Comparison of ENCODE assay signal across 18 mouse cellular contexts in genomic region chr14:30292135-30292463, GRCm38 (mm10).
A peak's percentile ranks its signal among the peaks of the same experiment; 100 is the strongest.
DNase-seq lines count a peak whose midpoint lies in the region; ATAC-seq and TF ChIP-seq lines count a peak whose summit lies in the region.
"Had no signal": no experiment of that assay in that cellular context is flagged by ENCODE, and none has a peak within 500 bp of the region (broad histone marks: within the 10 kb centered on the region; RNA-seq: fewer than 3 reads in every experiment).

No protein-coding gene starts in this region.

- H3K4me3 ChIP-seq in heart, postnatal 0 days (ENCODE audit: low read depth, low read length), result no peak overlapping the region
- H3K4me3 ChIP-seq in stomach, embryonic 14.5 days (ENCODE audit: low read depth, low read length), result no peak overlapping the region
- no peak overlapping the region for H3K4me3 ChIP-seq in stomach, postnatal 0 days (ENCODE audit: low read depth, low read length)
- H3K4me3 ChIP-seq in olfactory bulb, adult 2 months (ENCODE audit: insufficient read depth, low read depth, low read length), result no peak overlapping the region
- H3K4me3 ChIP-seq in forebrain, embryonic 15.5 days, result no peak overlapping the region
- H3K4me3 ChIP-seq: embryonic facial prominence, embryonic 13.5 days had no signal

- no peaks in the 10 kb centered on the region for H3K9me3 ChIP-seq in heart, postnatal 0 days (replicated peaks; ENCODE audit: control insufficient read depth, low read length)
- H3K9me3 ChIP-seq in stomach, embryonic 14.5 days (ENCODE audit: control insufficient read depth, low read depth, low read length), result no peaks in the 10 kb centered on the region
- H3K9me3 ChIP-seq in stomach, postnatal 0 days (ENCODE audit: control insufficient read depth, low read length), result no peaks in the 10 kb centered on the region
- no peaks in the 10 kb centered on the region for H3K9me3 ChIP-seq in forebrain, embryonic 15.5 days
- H3K9me3 ChIP-seq: embryonic facial prominence, embryonic 13.5 days had no signal

- H3K4me1 ChIP-seq in heart, postnatal 0 days (ENCODE audit: control insufficient read depth, insufficient read depth), result no peaks in the 10 kb centered on the region; the same call in 1 of the 2 replicates
- H3K4me1 ChIP-seq in stomach, embryonic 14.5 days (ENCODE audit: control insufficient read depth, insufficient read depth, low read length), result peaks cover 5% of the 10 kb centered on the region; the same call in 1 of the 2 replicates
- no peaks in the 10 kb centered on the region for H3K4me1 ChIP-seq in stomach, postnatal 0 days (replicated peaks; ENCODE audit: control insufficient read depth, insufficient read depth)
- peaks cover 24% of the 10 kb centered on the region for H3K4me1 ChIP-seq in olfactory bulb, adult 2 months (ENCODE audit: control insufficient read depth, insufficient read depth, low read length)
- H3K4me1 ChIP-seq in forebrain, embryonic 15.5 days, result no peaks in the 10 kb centered on the region

- no peak for TF ChIP-seq CTCF in heart, postnatal 0 days (IDR thresholded peaks at IDR 0.05; ENCODE audit: low read depth)
- TF ChIP-seq CTCF in stomach, postnatal 0 days (IDR thresholded peaks at IDR 0.05; ENCODE audit: low read depth), result no peak
- no peak for TF ChIP-seq CTCF in olfactory bulb, adult 2 months (IDR thresholded peaks at IDR 0.05; ENCODE audit: insufficient read depth, low read depth, low read length)

- no peak overlapping the region for H3K9ac ChIP-seq in heart, postnatal 0 days (replicated peaks; ENCODE audit: low read depth, low read length)
- no peak overlapping the region for H3K9ac ChIP-seq in stomach, embryonic 14.5 days (replicated peaks; ENCODE audit: low read depth, low read length)
- no peak overlapping the region for H3K9ac ChIP-seq in stomach, postnatal 0 days (ENCODE audit: low read length)
- H3K9ac ChIP-seq in forebrain, embryonic 15.5 days (replicated peaks), result no peak overlapping the region
- H3K9ac ChIP-seq: embryonic facial prominence, embryonic 13.5 days; hindbrain, embryonic 14.5 days had no signal

- H3K27me3 ChIP-seq in heart, postnatal 0 days (ENCODE audit: control insufficient read depth, insufficient read depth, low read length), result no peaks in the 10 kb centered on the region
- no peaks in the 10 kb centered on the region for H3K27me3 ChIP-seq in stomach, embryonic 14.5 days (ENCODE audit: control insufficient read depth, insufficient read depth, low read length)
- no peaks in the 10 kb centered on the region for H3K27me3 ChIP-seq in stomach, postnatal 0 days (ENCODE audit: control insufficient read depth, insufficient read depth, low read length)
- H3K27me3 ChIP-seq in forebrain, embryonic 15.5 days, result no peaks in the 10 kb centered on the region
- H3K27me3 ChIP-seq: embryonic facial prominence, embryonic 13.5 days had no signal

- no peaks in the 10 kb centered on the region for H3K36me3 ChIP-seq in heart, postnatal 0 days (replicated peaks; ENCODE audit: control insufficient read depth, insufficient read depth, low read length)
- H3K36me3 ChIP-seq in stomach, embryonic 14.5 days (ENCODE audit: control insufficient read depth, insufficient read depth, low read length), result no peaks in the 10 kb centered on the region
- no peaks in the 10 kb centered on the region for H3K36me3 ChIP-seq in stomach, postnatal 0 days (ENCODE audit: control insufficient read depth, insufficient read depth, low read length)
- H3K36me3 ChIP-seq in forebrain, embryonic 15.5 days, result no peaks in the 10 kb centered on the region
- H3K36me3 ChIP-seq: embryonic facial prominence, embryonic 13.5 days had no signal

- intact Hi-C loops in heart, postnatal 36 days (cut with DNase I), result no loop called here

- no peak for TF ChIP-seq EP300 in heart, postnatal 0 days (IDR thresholded peaks at IDR 0.05; ENCODE audit: low read depth)
- no peak for TF ChIP-seq EP300 in stomach, postnatal 0 days (optimal IDR thresholded peaks at IDR 0.05)

- ATAC-seq in heart, postnatal 0 days (ENCODE audit: insufficient read depth, low read depth), result no peak
- ATAC-seq in stomach, embryonic 14.5 days (ENCODE audit: insufficient number of reproducible peaks, insufficient read depth, low FRiP score, low read depth), result no peak
- ATAC-seq in stomach, postnatal 0 days (ENCODE audit: low FRiP score, low TSS enrichment), result no peak
- peak; percentile 80 for ATAC-seq in granulocyte monocyte progenitor cell, adult 5-6 weeks (replicated peaks; ENCODE audit: poor library complexity, severe bottlenecking)
- ATAC-seq in forebrain, embryonic 15.5 days (replicated peaks), result no peak
- ATAC-seq: Patski had no signal

- WGBS in heart, postnatal 0 days, result 32% methylated on average over 1 of the region's 1 CpGs
- WGBS in stomach, embryonic 14.5 days, result 20% methylated on average over 1 of the region's 1 CpGs
- WGBS in stomach, postnatal 0 days, result 40% methylated on average over 1 of the region's 1 CpGs
- WGBS in olfactory bulb, adult 2 months, result 17% methylated on average over 1 of the region's 1 CpGs
- WGBS in forebrain, embryonic 15.5 days, result 52% methylated on average over 1 of the region's 1 CpGs

- no peak for TF ChIP-seq POLR2A in olfactory bulb, adult 2 months (IDR thresholded peaks at IDR 0.05; ENCODE audit: insufficient read depth, low read depth, low read length)

- no peak for DNase-seq in heart, postnatal 0 days (ENCODE audit: low spot score)
- no peak for DNase-seq in heart, postnatal 36 days
- no peak for DNase-seq in stomach, postnatal 0 days (ENCODE audit: low spot score)
- DNase-seq: adrenal gland, postnatal 36 days; cerebellum, adult 2 months; kidney, adult 2 months; layer of hippocampus, postnatal 36 days; lung, adult 2 months; right cerebral cortex, postnatal 4 days had no signal

- peak overlapping the region; percentile 25; the same call in 1 of the 2 replicates for H3K27ac ChIP-seq in heart, postnatal 0 days (ENCODE audit: low read depth)
- H3K27ac ChIP-seq in stomach, embryonic 14.5 days (ENCODE audit: low read length), result peak overlapping the region; percentile 70
- H3K27ac ChIP-seq in stomach, postnatal 0 days (replicated peaks), result no peak overlapping the region
- peak overlapping the region; percentile 72 for H3K27ac ChIP-seq in olfactory bulb, adult 2 months (ENCODE audit: insufficient read depth, low read depth, low read length)
- no peak overlapping the region for H3K27ac ChIP-seq in forebrain, embryonic 15.5 days (replicated peaks)
- H3K27ac ChIP-seq: embryonic facial prominence, embryonic 13.5 days; hindbrain, embryonic 14.5 days had no signal

- H3K4me2 ChIP-seq in heart, postnatal 0 days (ENCODE audit: low read depth, low read length), result no peak overlapping the region
- no peak overlapping the region for H3K4me2 ChIP-seq in stomach, embryonic 14.5 days (replicated peaks; ENCODE audit: low read depth, low read length)
- H3K4me2 ChIP-seq in stomach, postnatal 0 days (replicated peaks; ENCODE audit: low read depth), result no peak overlapping the region
- H3K4me2 ChIP-seq in forebrain, embryonic 15.5 days (replicated peaks), result no peak overlapping the region
- H3K4me2 ChIP-seq: embryonic facial prominence, embryonic 13.5 days; hindbrain, embryonic 14.5 days; liver, embryonic 11.5 days; midbrain, embryonic 11.5 days had no signal

Comparison
In these comparisons a context has a peak if more than half of its experiments do, and no peak if none do; other contexts are left out.
1. H3K27ac ChIP-seq: peak in heart, postnatal 0 days (single experiment), stomach, embryonic 14.5 days (single experiment) and olfactory bulb, adult 2 months (single experiment); none in stomach, postnatal 0 days (single experiment) and forebrain, embryonic 15.5 days (single experiment).